Mouse (Mus musculus) hindbrain, embryonic 12.5 days (tissue): ENCODE measurements around the gene Dnah9. TPM values are rescaled to one million over a fixed set of nuclear protein-coding genes. Genes with fewer than 3 reads are reported as not detected.
A peak's percentile ranks its signal among the peaks of the same experiment; 100 is the strongest.

Source experiments
- ATAC-seq: fragments of 200-750 bp; cut with Nextera tagmentation; 2 replicates; pipeline ENCODE4 v1.8.0; 2017; ENCODE audit warnings: moderate TSS enrichment; ENCODE audit not compliant: low FRiP score
- H3K27ac ChIP-seq: fragments of 300-500 bp; sonication (generic); 2 replicates; pipeline ENCODE4 v1.5.1; 2016; ENCODE audit warnings: mild to moderate bottlenecking
- H3K27me3 ChIP-seq: fragments of 300-500 bp; sonication (generic); 2 replicates; pipeline ENCODE4 v1.6.1; 2016; ENCODE audit warnings: mild to moderate bottlenecking
- H3K36me3 ChIP-seq: fragments of 300-500 bp; sonication (generic); 2 replicates; pipeline ENCODE4 v1.6.1; 2016; ENCODE audit warnings: mild to moderate bottlenecking
- H3K4me1 ChIP-seq: fragments of 300-500 bp; sonication (generic); 2 replicates; pipeline ENCODE4 v1.6.1; 2016
- H3K4me2 ChIP-seq: fragments of 300-500 bp; sonication (generic); replicated peaks from 2 replicates; pipeline ENCODE4 v1.6.1; 2016; ENCODE audit warnings: mild to moderate bottlenecking
- H3K4me3 ChIP-seq: fragments of 300-500 bp; sonication (generic); 2 replicates; pipeline ENCODE4 v1.5.1; 2016; ENCODE audit warnings: mild to moderate bottlenecking
- H3K9ac ChIP-seq: fragments of 300-500 bp; sonication (generic); 2 replicates; pipeline ENCODE4 v1.6.1; 2016; ENCODE audit warnings: mild to moderate bottlenecking, moderate library complexity
- H3K9me3 ChIP-seq: fragments of 300-500 bp; sonication (generic); replicated peaks from 2 replicates; pipeline ENCODE4 v1.6.1; 2016; ENCODE audit warnings: mild to moderate bottlenecking
- WGBS: fragments of 180-500 bp; shearing (Covaris S2); methylation state at CpG from one replicate; pipeline ENCODE4 v1.1.7; 2016; 5-methylcytosine and 5-hydroxymethylcytosine counted together
- polyA plus RNA-seq: library from polyadenylated mRNA; unstranded; fragments of >200 nt; fragmentation: Nextera tagmentation; extraction: Ambion mirVana; gene quantifications from 2 replicates; pipeline ENCODE4 v1.2.1, GENCODE M21; 2016

Dnah9 gene
- polyA plus RNA-seq, 1 experiment from 2014 or later: 3.0 TPM

- WGBS: 84% methylated on average over 3 of the region's 3 CpGs
- Histone ChIP-seq H3K4me1 (no peaks in the 10 kb centered on the region), H3K4me3 (no peak overlapping the region), H3K27me3 (no peaks in the 10 kb centered on the region), H3K9ac (no peak overlapping the region), H3K9me3 (no peaks in the 10 kb centered on the region), H3K4me2 (no peak overlapping the region), H3K27ac (no peak overlapping the region), H3K36me3 (no peaks in the 10 kb centered on the region)
- ATAC-seq: no peak
Measured at GRCm38 (mm10) chr11:66058956-66059355, 109.4 kb downstream of the Dnah9 start.

- Histone ChIP-seq H3K9me3 (no peaks in the 10 kb centered on the region), H3K36me3 (no peaks in the 10 kb centered on the region), H3K4me3 (no peak overlapping the region), H3K4me2 (no peak overlapping the region), H3K27me3 (no peaks in the 10 kb centered on the region), H3K27ac (no peak overlapping the region), H3K4me1 (no peaks in the 10 kb centered on the region), H3K9ac (no peak overlapping the region)
- WGBS: 84% methylated on average over 3 of the region's 3 CpGs
- no peak for ATAC-seq
Measured at GRCm38 (mm10) chr11:66051294-66051693, 117.1 kb downstream of the Dnah9 start.

GRCm38 (mm10) chr11:66049146-66049545 lies 119.2 kb downstream of the Dnah9 start:
- no peak overlapping the region for H3K9ac ChIP-seq

DNA sequence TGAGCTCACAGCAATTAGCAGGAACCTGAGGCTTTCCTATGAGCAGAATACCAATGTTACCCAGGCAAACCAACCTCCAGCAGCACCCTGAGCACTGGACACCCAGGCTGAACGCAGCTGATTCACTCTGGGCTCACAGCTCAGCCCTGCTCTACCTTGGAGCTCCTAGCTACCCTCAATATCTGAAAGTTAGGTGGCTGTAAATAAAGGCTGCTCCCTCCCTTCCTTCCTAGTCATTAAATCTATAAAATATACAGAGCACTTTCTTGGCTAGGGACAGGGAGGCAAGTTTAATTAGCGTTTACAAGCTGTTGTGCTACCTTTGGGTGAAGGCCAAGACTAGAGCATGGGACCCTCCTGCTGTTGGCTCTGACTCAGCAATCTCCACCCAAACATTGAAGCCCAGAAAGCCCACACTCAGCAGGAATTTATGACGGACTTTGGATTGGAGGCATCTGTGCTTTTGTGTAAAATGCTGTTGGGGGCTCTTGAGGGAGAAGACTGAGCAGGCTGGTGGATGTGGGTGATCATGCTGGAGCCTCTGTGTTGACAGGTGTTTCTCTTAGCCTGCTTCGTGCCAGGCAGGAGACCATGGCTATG lies 121.7 kb downstream of the Dnah9 start:
- no peaks in the 10 kb centered on the region for H3K36me3 ChIP-seq
- no peak for ATAC-seq
- no peaks in the 10 kb centered on the region for H3K27me3 ChIP-seq
- no peak overlapping the region for H3K4me3 ChIP-seq
- H3K27ac ChIP-seq: no peak overlapping the region
- WGBS: 73% methylated on average over 4 of the region's 4 CpGs
- no peaks in the 10 kb centered on the region for H3K9me3 ChIP-seq
- H3K9ac ChIP-seq: no peak overlapping the region
- no peak overlapping the region for H3K4me2 ChIP-seq
- H3K4me1 ChIP-seq: no peaks in the 10 kb centered on the region

More at GRCm38 (mm10) chr11:66049146-66049545, 119.2 kb downstream of the Dnah9 start:
- Histone ChIP-seq H3K36me3 (no peaks in the 10 kb centered on the region), H3K4me3 (no peak overlapping the region), H3K4me2 (no peak overlapping the region), H3K4me1 (no peaks in the 10 kb centered on the region), H3K27ac (no peak overlapping the region), H3K9me3 (no peaks in the 10 kb centered on the region), H3K27me3 (no peaks in the 10 kb centered on the region)
- no peak for ATAC-seq
- WGBS: 74% methylated on average over 4 of the region's 4 CpGs

GRCm38 (mm10) chr11:66043635-66044034 lies 124.7 kb downstream of the Dnah9 start:
- Histone ChIP-seq H3K4me2 (no peak overlapping the region), H3K4me1 (no peaks in the 10 kb centered on the region), H3K9me3 (no peaks in the 10 kb centered on the region), H3K27ac (no peak overlapping the region), H3K9ac (no peak overlapping the region), H3K27me3 (no peaks in the 10 kb centered on the region), H3K36me3 (no peaks in the 10 kb centered on the region), H3K4me3 (no peak overlapping the region)
- 78% methylated on average over 6 of the region's 6 CpGs for WGBS
- ATAC-seq: no peak

- no peak overlapping the region for H3K9ac ChIP-seq
- no peaks in the 10 kb centered on the region for H3K9me3 ChIP-seq
- H3K27me3 ChIP-seq: no peaks in the 10 kb centered on the region
- H3K27ac ChIP-seq: no peak overlapping the region
- no peaks in the 10 kb centered on the region for H3K36me3 ChIP-seq
- WGBS: 83% methylated on average over 2 of the region's 2 CpGs
- H3K4me3 ChIP-seq: no peak overlapping the region
- H3K4me2 ChIP-seq: no peak overlapping the region
- no peaks in the 10 kb centered on the region for H3K4me1 ChIP-seq
- no peak for ATAC-seq
Measured at GRCm38 (mm10) chr11:66042531-66042930, 125.8 kb downstream of the Dnah9 start.

DNA sequence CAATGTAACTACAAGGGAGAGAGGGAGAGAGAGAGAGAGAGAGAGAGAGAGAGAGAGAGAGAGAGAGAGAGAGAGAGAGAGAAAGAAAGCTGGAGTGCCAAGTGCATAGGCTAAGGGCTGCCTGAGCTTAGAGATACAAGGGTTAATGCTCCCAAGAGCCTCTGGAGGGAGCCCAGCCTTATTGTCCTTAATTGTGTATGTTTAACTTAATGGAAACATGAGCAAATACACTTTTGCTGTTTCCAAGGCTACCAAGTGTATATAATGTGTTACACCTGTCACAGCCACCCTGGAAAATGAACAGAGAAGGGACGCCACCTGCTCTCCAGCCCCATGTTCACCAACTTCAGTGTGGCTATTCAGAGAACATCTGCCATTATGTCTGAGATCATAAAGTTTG lies 142.6 kb downstream of the Dnah9 start:
- no peak for ATAC-seq
- Histone ChIP-seq H3K9ac (no peak overlapping the region), H3K27me3 (no peaks in the 10 kb centered on the region), H3K36me3 (no peaks in the 10 kb centered on the region), H3K27ac (no peak overlapping the region), H3K4me1 (no peaks in the 10 kb centered on the region), H3K4me3 (no peak overlapping the region), H3K4me2 (no peak overlapping the region), H3K9me3 (no peaks in the 10 kb centered on the region)
- 69% methylated on average over 1 of the region's 1 CpGs for WGBS

DNA sequence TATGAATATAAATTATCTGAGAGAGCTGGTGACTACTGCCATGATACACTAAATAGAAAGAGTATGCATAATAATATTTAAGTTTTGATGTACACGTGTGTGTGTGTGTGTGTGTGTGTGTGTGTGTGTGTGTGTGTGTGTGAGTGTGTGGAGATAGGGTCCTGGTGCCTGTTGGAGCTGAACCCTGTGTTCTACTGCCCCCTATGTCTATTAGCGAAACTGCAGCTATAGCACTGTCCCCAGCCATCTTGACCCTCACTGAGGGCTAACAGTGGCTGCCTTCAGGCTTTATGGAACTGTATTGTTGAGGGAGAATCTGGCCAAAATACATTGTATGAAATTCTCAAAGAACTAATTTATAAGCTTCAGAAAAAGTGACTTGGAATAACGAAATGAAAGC lies 192.5 kb downstream of the Dnah9 start:
- Histone ChIP-seq H3K4me2 (no peak overlapping the region), H3K4me3 (no peak overlapping the region), H3K4me1 (no peaks in the 10 kb centered on the region), H3K9ac (no peak overlapping the region), H3K27me3 (no peaks in the 10 kb centered on the region), H3K36me3 (no peaks in the 10 kb centered on the region), H3K9me3 (no peaks in the 10 kb centered on the region), H3K27ac (no peak overlapping the region)
- ATAC-seq: no peak
- WGBS: 75% methylated on average over 3 of the region's 3 CpGs

DNA sequence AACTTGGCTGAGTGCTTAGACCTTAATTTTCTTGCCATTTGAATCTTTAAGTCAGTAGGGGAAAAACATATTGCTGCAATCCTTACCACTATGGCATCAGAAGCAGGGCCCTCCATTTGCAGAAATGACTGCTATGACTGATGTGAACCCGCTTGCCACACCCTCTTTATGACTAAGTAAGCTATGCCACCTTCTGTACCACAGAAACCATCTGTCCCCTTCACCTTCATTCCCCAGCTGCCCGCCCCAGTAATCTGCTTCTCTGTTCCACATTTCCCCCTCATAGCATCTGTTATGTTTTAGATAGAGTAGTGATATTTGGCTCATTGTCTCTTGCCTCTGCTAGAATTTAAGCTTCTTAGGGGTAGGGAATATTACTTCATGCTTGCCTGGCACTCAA lies 237.6 kb downstream of the Dnah9 start:
- Histone ChIP-seq H3K36me3 (no peaks in the 10 kb centered on the region), H3K9me3 (no peaks in the 10 kb centered on the region), H3K4me1 (no peaks in the 10 kb centered on the region), H3K27ac (no peak overlapping the region), H3K27me3 (no peaks in the 10 kb centered on the region), H3K9ac (no peak overlapping the region), H3K4me2 (no peak overlapping the region), H3K4me3 (no peak overlapping the region)
- WGBS: 79% methylated on average over 2 of the region's 2 CpGs
- no peak for ATAC-seq

DNA sequence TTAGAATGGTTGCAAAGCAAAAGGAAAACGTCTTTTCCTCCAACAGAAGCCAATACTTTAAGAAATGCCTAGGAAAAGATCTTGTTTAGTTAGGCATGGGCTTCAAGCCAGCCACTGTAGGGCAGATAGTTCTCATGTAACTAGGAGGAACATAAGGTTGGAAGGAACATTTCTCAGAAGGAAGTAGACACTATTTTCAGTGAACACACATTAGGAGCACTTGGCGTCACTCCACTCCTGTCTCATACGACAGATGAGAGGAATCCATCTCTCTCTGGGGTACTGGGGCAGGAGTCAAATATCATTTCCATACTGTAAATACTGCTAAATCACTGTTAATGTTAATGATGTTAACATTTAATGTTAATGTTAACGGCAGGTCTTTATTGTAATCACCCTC lies 238.0 kb downstream of the Dnah9 start:
- no peak for ATAC-seq
- Histone ChIP-seq H3K4me3 (no peak overlapping the region), H3K4me1 (no peaks in the 10 kb centered on the region), H3K9me3 (no peaks in the 10 kb centered on the region), H3K27me3 (no peaks in the 10 kb centered on the region), H3K9ac (no peak overlapping the region), H3K4me2 (no peak overlapping the region), H3K27ac (no peak overlapping the region), H3K36me3 (no peaks in the 10 kb centered on the region)
- 80% methylated on average over 4 of the region's 4 CpGs for WGBS

- H3K4me2 ChIP-seq: no peak overlapping the region
- WGBS: 25% methylated on average over 1 of the region's 1 CpGs
- H3K36me3 ChIP-seq: no peaks in the 10 kb centered on the region
- H3K4me3 ChIP-seq: no peak overlapping the region
- no peak overlapping the region for H3K9ac ChIP-seq
- no peaks in the 10 kb centered on the region for H3K9me3 ChIP-seq
- H3K4me1 ChIP-seq: no peaks in the 10 kb centered on the region
- no peak for ATAC-seq
- H3K27me3 ChIP-seq: no peaks in the 10 kb centered on the region
- H3K27ac ChIP-seq: peak overlapping the region; percentile 40; the same call in 1 of the 2 replicates
Measured at GRCm38 (mm10) chr11:65927962-65928361, 240.4 kb downstream of the Dnah9 start.

GRCm38 (mm10) chr11:65918480-65919236 lies 249.7 kb downstream of the Dnah9 start:
- Histone ChIP-seq H3K27ac (no peak overlapping the region), H3K4me3 (no peak overlapping the region)
- ATAC-seq: no peak

GRCm38 (mm10) chr11:65909195-65909594 lies 259.2 kb downstream of the Dnah9 start:
- ATAC-seq: no peak
- Histone ChIP-seq H3K9me3 (no peaks in the 10 kb centered on the region), H3K4me2 (no peak overlapping the region), H3K27ac (no peak overlapping the region), H3K36me3 (no peaks in the 10 kb centered on the region), H3K4me3 (no peak overlapping the region), H3K27me3 (no peaks in the 10 kb centered on the region), H3K4me1 (no peaks in the 10 kb centered on the region), H3K9ac (no peak overlapping the region)
- WGBS: 71% methylated on average over 4 of the region's 4 CpGs

More at GRCm38 (mm10) chr11:65918480-65919236, 249.7 kb downstream of the Dnah9 start:
- Histone ChIP-seq H3K36me3 (no peaks in the 10 kb centered on the region), H3K9me3 (no peaks in the 10 kb centered on the region), H3K9ac (no peak overlapping the region), H3K4me2 (no peak overlapping the region), H3K27me3 (no peaks in the 10 kb centered on the region), H3K4me1 (no peaks in the 10 kb centered on the region)
- WGBS: 69% methylated on average over 10 of the region's 10 CpGs
